Mouse (Mus musculus) brain, embryonic 14.5 days (tissue): ENCODE measurements at regions not wholly inside any gene's neighbourhood (a gene's known extent, or its start where the extent isn't known, plus 50 kb on each side); places are given as distances from the start of the nearest gene placed in this dataset.

Source experiments
- CTCF ChIP-seq: fragments of 200-500 bp; IDR thresholded peaks from 2 replicates; pipeline ENCODE4 v1.5.1; 2012; ENCODE audit warnings: inconsistent platforms, mild to moderate bottlenecking, moderate library complexity, borderline replicate concordance; ENCODE audit not compliant: insufficient read depth, insufficient read length; ENCODE audit errors: extremely low read depth
- POLR2A ChIP-seq: fragments of 200-500 bp; IDR thresholded peaks from 2 replicates; pipeline ENCODE4 v1.6.1; 2012; ENCODE audit warnings: mild to moderate bottlenecking, inconsistent platforms, borderline replicate concordance; ENCODE audit not compliant: poor library complexity, insufficient read depth, insufficient read length, severe bottlenecking; ENCODE audit errors: extremely low read depth

- TF ChIP-seq POLR2A (no peak), CTCF (no peak)
Observed at GRCm38 (mm10) chr10:110840864-110841263, 78.7 kb upstream of the Csrp2 start.
